Mouse (Mus musculus) T-helper 1 cell (primary cell): ENCODE measurements at regions not wholly inside any gene's neighbourhood (a gene's known extent, or its start where the extent isn't known, plus 50 kb on each side); places are given as distances from the start of the nearest gene placed in this dataset.

Experiments
- in situ Hi-C: fragments of 300-600 bp; cut with MboI, MseI; formaldehyde crosslinking; loops from one replicate; pipeline ENCODE4 v1.15.1; 2025; ENCODE audit warnings: high pct_unique_total_duplicates

DNA sequence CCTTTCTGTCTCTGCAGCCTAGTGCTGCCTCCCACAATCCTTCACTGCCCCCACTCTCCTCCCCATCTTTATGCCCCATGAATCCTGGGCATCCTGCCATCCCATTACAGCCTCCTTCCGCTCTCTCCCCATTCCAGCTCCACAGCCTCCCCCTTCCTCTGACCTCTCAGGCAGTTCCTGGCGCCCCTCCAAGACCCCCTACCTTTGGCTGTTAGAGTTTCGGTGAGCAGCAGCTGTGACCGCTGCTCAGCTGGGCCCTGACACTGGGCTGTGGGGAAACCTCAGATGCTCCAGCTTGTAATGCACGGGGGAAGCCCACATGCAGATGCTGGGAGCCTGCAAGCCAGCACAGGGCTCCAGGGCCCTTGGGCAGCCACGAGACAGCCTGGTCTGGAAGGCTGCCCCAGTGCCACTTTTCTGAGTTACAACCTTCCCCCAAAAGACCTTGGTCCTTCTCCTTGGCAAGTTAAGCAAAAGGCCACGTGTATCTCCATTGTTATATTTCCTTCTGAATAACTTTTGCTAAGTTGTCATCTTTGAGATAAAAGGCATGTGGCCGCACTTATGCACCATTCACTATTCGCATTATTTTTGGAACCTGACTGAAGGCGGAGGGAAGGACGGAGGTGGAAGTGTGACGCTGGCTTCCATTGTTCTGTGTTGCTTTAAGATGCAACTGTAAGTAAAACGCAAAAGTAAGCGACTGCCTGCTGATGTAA lies 330.6 kb upstream of the Mki67 start:
- in situ Hi-C loops: no loop called here

DNA sequence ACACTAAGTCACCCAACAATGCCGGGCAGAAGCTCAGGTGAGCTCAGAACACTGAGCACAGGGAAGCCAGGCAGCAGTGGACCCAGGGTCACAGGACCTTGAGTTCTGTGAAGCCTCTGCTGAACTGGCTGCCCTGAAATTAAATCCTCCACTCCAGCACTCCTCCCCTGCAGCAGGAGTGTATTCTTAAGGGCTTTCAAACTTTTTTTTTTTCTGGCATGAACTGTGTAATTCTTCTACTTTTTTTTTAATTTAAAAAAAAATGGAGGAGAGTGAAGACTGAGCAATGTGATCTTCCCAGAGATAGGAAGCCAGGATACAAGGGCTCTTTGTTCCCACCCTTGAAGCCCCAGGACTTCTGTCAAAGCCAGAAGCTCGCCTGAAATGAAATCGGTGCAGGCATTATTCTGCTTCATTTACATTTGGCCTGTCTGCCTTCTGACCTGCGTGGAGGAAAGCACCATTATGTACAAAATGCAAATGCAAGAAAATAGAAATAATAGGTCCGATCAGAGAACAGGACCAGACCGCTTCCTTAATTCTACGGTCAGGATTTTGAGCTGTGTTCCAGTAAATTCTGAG lies 331.3 kb upstream of the Mki67 start:
- in situ Hi-C loops: no loop called here

DNA sequence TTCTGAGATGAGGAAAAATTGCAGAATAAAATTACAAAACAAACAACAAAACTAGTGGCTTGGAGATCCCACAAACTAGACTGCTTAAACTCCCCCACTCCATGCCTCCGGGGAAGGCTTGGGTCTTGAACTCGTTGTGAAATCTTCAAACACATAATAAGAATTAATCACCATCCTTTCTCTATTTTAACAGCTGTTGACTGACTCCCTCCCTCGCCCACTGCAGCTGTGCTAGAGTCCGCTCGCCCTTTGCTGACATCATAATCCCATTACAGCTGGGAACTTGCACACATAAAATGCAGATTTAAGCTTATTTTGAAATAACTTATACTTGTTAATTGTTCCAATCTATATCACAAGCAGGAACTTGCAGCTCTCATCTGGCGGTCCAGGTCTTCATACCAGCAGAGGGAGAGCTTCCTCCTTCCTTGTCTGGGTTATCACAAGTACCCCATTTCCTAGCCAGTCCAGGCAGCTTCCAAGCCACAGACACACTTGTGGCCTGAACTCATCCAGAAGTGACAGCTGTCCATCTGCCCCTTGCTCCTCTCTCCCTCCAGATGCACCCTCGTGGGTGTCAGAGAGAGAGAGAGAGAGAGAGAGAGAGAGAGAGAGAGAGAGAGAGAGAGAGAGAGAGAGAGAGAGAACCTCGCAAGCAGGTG lies 332.9 kb upstream of the Mki67 start:
- in situ Hi-C loops: no loop called here

DNA sequence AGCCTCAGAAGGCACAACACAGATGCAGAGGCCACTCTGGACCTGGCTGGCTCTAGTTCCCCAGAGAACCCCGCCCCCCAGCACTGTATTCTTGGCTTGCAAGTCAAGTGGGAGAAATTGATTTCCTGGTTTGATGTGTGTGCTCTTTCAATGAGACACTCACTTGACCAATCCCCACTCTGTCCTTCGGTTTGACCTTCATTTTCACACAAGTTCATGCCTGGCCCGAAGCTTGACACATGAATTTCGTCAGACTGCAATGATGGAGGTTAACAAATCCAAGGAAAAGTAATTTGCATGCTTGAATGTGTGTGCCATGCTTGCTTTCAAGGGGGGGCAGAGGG lies 333.4 kb upstream of the Mki67 start:
- in situ Hi-C loops: no loop called here

DNA sequence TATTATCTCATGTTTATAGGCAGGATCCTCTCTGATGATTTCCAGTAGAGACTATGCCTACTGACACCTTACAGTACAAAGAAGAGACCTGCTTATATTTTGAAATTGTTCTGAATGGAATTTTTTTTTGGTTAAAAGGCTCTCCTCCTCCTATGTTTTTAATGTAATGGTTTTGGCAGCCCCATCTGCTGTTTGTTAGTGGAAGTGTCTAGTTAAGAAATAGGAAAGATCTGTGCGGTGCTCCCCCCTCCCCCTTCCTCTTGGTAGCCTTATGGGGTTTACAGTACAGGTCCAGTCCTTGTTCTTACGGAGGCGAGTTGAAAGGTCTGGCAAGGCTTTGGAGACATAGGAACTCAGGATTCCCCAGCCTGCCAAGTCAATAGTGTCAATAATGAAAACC lies 334.0 kb upstream of the Mki67 start:
- in situ Hi-C loops: no loop called here

DNA sequence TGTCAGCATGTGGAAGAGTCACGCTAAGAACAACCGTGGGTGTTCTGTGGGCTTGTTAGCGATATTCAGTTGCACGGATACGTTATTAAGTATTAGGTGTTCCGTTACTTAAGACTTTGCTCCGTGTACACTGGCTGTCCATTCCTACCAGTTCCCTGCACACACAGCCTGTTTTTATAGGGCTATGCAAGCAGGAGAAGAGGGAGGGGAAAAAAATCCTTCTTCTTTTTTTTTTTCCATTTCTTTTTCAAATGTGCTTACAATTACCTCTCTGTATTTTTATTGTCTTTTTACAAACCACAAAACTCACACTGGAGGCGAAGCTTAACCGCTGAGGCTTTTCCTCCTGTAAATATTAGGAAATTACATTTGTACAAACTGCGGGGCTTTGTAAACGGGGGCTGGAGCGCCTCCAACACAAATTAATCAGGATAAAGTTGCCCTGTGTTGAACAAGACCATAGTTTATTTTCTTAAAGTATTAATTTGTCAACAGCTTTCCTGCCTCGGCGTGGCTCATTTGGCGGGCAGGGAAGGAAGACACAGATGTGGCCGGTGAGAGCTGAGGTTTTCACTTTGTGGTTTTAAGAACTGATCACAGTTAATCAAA lies 340.8 kb upstream of the Mki67 start:
- in situ Hi-C loops: no loop called here

DNA sequence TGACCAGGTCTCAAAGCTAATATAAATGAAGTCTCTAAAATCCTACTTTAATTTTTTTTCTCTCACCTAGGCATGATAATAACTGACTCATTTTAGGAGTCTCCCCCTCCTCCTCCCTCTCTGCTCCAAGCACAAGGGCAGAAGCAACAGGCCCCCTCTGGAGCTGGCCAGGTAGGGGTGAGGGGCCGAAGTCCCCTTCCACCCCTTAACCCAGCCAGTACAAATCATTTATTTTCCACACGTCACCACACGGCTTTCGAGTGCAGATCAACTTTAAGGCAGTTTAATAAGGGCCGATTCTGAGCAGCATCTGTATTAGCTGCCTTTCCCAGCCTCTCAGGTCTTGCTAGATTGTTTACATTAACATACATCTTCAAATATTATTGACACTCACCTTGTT lies 342.2 kb upstream of the Mki67 start:
- in situ Hi-C loops: no loop called here

DNA sequence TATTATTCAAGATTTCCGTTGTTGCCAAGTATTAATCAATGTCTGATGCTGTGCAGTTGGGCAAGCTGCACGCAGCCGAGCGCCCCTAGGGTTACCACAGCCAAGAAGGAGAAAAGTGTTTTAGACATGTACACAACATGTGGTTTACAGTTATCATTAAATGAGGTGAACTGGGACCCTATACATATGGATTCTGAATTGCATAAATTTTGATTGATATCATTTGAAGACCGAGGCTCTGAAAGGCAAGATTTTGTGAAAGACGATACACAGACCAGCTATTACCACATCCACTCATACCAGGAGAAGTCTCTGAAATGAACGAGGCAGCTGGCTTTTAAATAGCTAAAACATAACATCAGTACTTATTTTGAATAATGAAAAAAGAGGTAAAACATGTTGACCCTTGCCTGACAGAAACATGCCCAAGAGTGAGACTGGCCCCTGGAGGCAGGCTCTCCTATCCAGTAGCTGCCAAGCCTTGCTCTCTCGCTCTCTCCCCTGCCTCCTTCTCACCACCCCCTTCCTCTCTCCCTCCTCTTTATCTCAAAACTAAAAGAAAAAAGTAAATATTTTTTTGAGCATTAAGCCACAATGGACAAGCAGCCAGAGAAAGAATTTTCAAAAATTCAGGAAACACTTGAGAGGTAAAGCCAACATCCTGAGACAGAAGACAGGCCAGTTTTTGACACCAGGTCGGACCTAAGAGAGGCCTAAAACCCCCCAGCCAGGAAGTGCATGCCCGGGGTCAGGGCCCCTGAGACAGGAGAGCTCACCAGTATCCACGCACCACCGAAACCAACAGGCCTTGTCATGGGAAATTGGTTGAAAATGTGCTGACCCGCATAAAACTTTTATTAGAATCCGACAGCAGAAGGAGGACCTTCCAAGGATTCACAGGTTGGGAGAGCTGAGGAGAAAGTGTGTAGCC lies 342.9 kb upstream of the Mki67 start:
- in situ Hi-C loops: no loop called here

DNA sequence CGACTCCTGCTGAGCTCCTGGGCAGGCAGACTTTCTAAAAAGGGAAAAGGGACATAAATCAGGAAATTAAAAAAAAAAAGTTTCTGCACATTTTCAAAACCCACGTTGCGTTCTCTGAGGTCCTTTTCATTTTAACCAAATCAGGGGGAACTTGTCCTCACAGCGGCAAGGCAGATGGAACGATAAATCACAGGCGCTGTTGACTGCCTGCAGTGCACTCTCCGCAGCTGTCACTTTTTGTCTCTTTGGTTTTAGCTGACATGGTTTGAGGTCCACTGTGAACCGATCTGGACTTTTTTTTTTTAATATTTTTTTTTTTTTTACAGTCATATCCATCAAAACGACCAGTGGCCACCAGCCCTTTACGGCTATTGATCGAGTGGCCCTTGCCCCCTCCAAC lies 343.7 kb upstream of the Mki67 start:
- in situ Hi-C loops: no loop called here

DNA sequence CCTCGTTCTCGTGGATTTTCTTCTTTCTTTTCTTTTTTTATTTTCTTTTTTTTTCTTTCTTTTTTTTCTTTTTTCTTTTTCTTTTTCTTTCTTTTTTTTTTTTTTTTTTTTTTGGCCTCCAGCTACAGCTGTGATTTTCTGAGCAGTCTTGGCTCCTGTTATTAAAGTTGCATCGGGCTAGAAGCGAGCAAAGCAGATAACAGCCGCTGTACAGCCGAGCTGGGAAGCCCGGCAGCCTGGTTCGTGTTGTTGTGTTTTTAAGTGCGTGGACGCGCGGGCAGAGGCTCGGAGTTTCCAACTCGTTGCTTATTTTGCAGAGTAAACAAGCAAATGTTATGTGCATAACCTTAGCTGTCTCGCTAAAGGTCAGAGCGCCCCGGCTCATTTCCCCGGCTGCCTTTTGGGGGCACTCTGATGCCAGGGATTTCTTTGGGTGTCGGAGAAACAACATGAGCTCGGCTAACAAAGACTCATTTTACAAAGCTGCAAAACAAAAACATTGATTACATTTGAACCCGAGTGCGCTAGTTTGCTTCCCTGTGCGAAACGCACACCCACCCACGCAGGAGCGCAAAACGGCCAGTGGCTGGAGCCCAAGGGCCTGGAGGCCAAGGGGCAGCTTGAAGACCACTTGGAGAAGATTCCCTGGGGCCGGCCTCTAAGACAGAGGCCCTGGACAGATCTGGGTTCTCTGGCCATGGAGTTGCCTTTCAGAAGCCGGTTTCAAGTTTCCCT lies 344.3 kb upstream of the Mki67 start:
- in situ Hi-C loops: no loop called here

DNA sequence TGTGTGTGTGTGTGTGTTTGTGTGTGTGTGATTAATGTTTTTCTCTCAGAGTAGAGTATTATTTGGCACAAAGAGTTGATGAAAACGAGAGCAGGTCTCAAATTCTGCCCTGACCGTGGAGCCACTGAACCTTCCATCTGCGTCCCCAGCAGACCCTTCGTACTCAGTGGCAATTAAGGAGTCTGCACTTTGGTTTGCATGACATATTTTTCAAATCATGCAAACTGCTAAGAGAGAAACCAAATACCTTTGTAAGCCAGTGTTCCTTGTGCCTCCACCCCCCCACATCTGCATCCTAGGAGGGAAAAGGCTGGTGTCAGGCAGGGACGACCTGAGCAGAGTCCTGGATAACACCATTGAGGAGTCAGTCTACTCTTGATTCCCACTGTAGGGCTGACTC lies 346.5 kb upstream of the Mki67 start:
- in situ Hi-C loops: no loop called here

DNA sequence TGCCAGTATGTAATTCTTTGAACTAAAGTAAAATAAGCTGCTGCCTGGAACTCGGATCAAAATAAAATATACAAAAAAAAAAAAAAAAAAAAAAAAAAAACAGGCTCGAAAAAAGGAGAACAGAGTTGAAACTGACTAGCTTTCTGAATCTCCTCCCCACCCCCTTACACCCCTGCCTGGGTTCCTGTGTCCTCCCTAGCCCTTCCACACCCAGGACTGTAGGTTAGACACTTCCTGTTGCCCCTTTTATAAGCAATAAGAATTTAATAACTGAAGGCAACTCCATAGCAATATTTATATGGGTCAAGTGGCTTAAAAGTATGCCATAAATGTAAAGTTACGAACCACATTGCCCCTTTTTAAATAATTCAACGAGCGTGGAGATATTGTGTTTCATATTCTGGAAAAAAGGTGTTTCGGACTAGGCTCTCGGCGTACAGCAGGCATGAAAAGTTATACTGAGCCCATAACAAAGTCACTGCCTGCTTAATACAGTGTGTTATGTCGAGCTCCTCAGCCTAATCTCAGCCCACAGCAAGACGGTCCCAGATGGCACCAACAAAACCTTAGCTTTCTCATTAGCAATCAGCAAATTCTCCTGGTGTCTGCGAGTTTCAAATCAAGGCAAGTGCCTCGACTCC lies 349.0 kb upstream of the Mki67 start:
- in situ Hi-C loops: no loop called here

DNA sequence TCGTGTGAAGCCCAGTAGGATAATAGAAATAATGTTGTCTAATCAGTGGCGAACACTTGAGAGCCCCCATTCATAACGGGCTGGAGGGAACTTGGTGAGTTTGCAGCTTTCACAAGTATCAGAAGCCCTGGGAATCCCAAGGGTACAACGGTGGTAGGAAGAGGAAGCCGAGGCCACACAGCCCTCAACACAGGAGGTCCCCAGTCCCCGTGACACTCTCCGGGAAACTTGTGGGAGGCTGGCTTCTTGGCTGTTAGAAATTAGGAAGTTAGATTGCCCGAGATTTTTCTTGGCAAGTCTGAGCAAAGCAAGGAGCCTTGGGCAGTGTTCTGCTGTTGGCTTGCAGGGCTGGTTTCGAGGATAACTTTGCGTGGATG lies 349.5 kb upstream of the Mki67 start:
- in situ Hi-C loops: no loop called here

DNA sequence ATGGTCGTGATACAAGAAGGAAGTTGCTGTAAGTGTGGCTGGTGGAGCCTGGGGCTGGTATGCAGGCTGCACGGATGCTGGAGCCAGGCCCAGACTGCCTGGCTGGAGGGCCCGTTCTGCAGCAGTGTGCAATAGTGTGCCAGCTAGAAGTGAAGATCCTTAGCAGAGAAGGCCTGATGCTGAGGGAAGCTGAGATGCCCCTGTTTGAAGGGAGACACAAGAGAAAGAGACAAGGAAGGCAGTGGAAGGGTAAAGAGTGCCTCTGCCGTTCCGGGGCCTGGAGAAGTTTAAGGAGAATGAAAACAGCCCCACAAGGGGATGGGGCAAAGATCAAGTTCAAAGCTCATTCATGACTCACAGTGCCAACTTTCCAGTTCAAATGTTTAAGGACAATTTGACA lies 354.7 kb upstream of the Mki67 start:
- in situ Hi-C loops: no loop called here

DNA sequence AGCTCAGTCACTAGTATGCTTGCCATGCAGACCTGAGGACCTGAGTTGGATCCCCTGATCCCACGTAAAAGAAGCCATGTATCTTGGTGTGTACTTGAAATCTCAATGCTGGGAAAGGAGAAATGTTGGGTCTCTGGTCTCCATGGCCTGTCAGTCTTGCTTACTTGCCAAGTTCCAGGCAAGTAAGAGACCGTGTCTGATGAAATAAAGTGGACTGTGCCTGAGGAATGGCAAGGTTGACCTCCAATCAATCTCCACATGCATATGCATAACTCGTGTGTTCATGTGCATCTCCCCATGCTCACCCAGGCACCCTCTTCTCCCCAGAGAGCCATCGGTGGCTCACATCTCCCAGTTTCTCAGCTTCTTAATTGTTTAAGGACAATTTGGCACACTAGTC lies 355.2 kb upstream of the Mki67 start:
- in situ Hi-C loops: no loop called here

DNA sequence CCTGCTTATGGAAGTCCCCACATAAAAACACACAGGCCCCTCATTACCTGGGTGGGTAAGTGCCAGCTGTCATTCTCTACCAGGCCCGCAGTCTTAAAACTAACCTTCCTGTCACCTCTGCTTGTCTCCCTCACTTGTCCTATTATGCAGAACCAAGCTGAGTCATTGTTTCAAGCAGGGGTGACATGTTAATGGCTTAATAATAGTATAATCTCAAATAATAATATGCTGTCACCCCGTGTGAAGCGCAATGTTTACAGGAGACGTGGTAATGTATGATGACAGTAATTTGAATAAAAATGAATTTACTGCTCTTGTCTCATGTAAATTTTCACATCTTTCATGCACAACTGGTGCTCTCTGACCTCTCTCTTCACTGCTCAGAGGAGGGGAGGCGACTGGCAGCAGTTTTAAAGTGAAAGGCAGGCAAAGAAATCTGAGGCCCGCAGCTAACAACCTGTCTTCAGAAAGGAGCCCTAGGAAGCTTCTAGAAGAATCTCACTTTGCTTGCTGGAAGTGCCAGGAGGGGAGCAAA lies 357.2 kb upstream of the Mki67 start:
- in situ Hi-C loops: no loop called here

DNA sequence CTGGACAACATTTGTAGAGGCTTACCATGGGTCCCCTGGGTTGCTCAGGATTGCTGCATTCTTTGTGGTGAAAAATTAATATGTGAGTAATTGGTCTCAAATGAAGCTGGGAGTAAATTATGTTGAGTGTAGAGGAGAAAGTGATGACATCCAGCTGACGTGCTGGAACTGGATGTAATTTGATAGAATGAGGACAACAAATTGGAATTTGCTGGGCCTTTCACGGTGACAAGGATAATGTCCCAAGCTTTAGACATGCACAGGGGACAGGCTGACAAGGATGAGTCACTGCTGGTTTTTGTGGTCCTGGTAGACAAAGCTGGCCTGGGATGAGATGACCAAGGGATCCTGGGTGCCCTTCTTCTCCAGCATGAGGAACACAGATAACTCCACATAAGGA lies 357.9 kb upstream of the Mki67 start:
- in situ Hi-C loops: no loop called here

DNA sequence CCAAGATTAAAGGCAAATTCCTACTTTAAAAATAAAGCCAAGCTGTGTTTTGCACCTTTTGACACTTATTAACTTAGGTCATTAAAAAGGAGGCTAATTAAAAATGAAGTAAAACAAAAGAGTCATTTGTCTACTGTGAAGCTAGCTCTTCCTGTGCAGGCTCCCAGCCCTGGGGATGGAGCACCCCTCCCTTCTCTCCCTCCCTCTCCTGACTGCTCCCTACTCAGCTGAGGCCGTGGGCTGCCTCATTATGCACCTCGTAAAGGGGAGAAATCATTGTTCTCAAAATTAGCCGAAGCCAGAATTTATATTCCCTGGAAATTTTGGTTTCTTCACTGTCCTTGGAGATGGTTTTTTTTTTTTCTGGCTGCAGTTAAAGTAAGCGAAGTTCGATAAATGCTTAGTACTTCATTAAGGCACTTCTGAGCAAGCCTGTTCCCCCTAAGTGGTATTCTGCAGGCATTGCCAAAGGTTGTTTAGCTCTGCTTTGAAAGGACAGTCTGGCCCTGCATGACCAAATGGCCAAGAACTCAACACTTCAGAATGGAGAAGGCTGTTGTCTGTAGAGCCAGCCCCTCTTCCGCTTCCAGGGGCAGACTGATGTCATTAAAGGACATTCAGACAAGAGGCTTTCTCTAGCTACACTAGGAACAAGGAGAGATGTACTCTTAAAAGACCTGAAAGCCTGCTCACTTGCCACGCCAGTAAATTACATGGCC lies 365.5 kb upstream of the Mki67 start:
- in situ Hi-C loops: no loop called here

DNA sequence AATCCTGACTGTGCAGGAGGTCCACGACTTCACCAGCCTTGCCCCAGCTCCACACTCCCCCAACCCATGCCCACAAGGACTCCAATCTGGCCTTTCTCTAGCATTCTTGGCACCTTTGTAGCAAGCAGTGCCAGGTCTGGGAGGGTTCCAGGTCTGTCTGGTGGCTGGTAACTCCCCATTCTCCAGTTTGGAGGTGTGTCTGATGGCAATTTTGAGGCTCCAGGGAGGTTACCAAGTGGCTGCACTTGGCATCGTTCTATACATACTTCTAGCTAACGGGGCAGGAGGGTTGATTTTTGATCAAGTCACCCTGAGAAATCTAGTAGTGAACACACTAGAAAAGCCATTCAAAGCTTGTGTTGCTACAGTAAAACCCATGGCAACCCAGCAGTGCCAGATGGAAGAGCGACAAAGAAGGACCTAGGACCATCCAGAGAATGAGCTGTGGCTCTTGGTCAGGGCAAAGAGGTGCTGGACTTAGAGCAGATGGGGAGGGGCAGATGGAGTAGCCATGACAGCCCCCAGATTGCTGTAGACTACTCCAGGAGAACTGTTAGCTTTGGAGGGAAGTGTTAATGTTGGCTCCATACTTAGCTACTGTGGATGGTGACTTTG lies 366.2 kb upstream of the Mki67 start:
- in situ Hi-C loops: no loop called here
